8 mouse cellular contexts compared by ENCODE assay signal in the genomic region with DNA sequence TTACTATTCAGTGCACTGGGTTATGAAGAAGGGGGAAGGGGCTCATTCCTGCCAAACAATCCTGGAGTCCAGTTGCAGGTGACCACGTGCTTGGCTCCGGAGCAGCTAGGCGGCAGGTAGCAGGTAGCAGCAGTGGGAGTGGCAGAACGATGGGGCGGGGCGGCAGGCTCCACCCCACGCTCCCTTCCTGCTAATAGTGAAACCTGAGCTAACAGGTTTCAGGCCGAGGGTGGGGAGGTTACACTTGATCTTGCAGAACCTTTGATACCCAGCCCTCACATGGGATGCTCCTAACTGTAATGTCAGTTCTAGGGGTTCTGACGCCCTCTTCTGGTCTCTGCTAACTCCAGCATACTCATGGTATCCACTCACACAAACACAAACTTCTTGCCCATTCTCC.
DNase-seq lines count a peak whose midpoint lies in the region; ATAC-seq and TF ChIP-seq lines count a peak whose summit lies in the region.

No protein-coding gene starts in this region.

- no peaks in the 10 kb centered on the region for H3K9me3 ChIP-seq in forebrain, embryonic 14.5 days (replicated peaks; ENCODE audit: control insufficient read depth, low read length)

- 10% methylated on average over 9 of the region's 9 CpGs for WGBS in forebrain, embryonic 14.5 days

- no peaks in the 10 kb centered on the region for H3K27me3 ChIP-seq in forebrain, embryonic 14.5 days (replicated peaks; ENCODE audit: control insufficient read depth, insufficient read depth, low read length)

- peaks cover 26% of the 10 kb centered on the region for H3K4me1 ChIP-seq in forebrain, embryonic 14.5 days (ENCODE audit: control insufficient read depth, insufficient read depth, low read length)

- no peak overlapping the region for H3K4me3 ChIP-seq in left cerebral cortex, adult 2 months
- peak overlapping the region; percentile 20; the same call in 1 of the 2 replicates for H3K4me3 ChIP-seq in forebrain, embryonic 14.5 days (ENCODE audit: low read depth, low read length)

- no peak overlapping the region for H3K9ac ChIP-seq in forebrain, embryonic 14.5 days (ENCODE audit: low read length)

- H3K27ac ChIP-seq in left cerebral cortex, adult 2 months: no peak overlapping the region
- H3K27ac ChIP-seq in forebrain, embryonic 14.5 days (ENCODE audit: low read depth, low read length): no peak overlapping the region

- no peak for ATAC-seq in forebrain, embryonic 14.5 days

- intact Hi-C loops in left cerebral cortex, adult 2 months (cut with DNase I): loop anchor here (10.0 kb wide), 1 partner anchor 263 kb away; no protein-coding TSS in a partner anchor
- intact Hi-C loops in gastrocnemius, postnatal 36 days (cut with DNase I): loop anchor here (10.0 kb wide), 1 partner anchor 273 kb away; a partner anchor contains a TSS

- H3K36me3 ChIP-seq in forebrain, embryonic 14.5 days (ENCODE audit: control insufficient read depth, insufficient read depth, low read length): no peaks in the 10 kb centered on the region

- TF ChIP-seq CTCF in left cerebral cortex, adult 2 months (IDR thresholded peaks at IDR 0.05): peak; percentile 43

- DNase-seq in left cerebral cortex, adult 2 months (ENCODE audit: extremely low spot score in 1 of 2, low spot score in 2 of 2): no peak
- DNase-seq in left cerebral cortex, adult 11 months (ENCODE audit: low spot score): no peak
- peak; percentile 18 for DNase-seq in c-Kit-positive CD71-negative TER-119-negative erythroid progenitor cells, embryonic 14.5 days (ENCODE audit: low read depth)
- DNase-seq in forebrain, embryonic 14.5 days (ENCODE audit: low spot score): peak; percentile 56
- peak; percentile 80 for DNase-seq in kidney, adult 11 months
- peak; percentile 49 to 63 for DNase-seq in lung, adult 18-20 months
- DNase-seq in retina, embryonic 14.5 days (ENCODE audit: low spot score): peak; percentile 57
- DNase-seq in gastrocnemius, postnatal 36 days: no peak

- H3K4me2 ChIP-seq in forebrain, embryonic 14.5 days (ENCODE audit: low read length): peak overlapping the region; percentile 44

Comparison
In these comparisons a context has a peak if more than half of its experiments do, and no peak if none do; other contexts are left out.
1. DNase-seq: peak in c-Kit-positive CD71-negative TER-119-negative erythroid progenitor cells, embryonic 14.5 days (single experiment), forebrain, embryonic 14.5 days (single experiment), kidney, adult 11 months (single experiment), lung, adult 18-20 months (2 of 2) and retina, embryonic 14.5 days (single experiment); none in left cerebral cortex, adult 2 months (0 of 2), left cerebral cortex, adult 11 months (single experiment) and gastrocnemius, postnatal 36 days (0 of 2).